Mouse (Mus musculus): ENCODE measurements around the gene Tapbp.

DNA sequence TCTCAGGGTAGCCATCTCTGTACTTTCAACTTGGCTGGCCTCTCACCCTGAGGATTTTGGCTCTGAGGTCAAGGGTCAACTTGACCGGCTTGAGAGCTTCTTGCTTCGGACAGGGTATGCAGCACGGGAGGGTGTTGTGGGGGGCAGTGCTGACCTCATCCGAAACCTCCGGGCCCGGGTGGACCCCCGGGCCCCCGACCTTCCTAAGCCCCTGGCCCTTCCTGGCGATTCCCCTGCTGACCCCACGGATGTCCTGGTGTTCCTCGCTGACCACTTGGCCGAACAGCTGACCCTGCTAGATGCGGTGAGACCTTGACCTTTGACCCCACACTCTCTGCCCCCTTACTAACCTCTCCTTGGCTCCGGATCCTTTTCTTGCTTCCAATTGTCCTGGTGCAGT, 16.7 kb downstream of the Tapbp start:
- TF ChIP-seq CTCF (conservative IDR thresholded peaks at IDR 0.05; ENCODE audit: low read length), result no peak
- TF ChIP-seq NANOG (IDR thresholded peaks at IDR 0.05; ENCODE audit: borderline replicate concordance, low read length), result no peak

Data from E14TG2a.4 (cell line).